In the genomic region with DNA sequence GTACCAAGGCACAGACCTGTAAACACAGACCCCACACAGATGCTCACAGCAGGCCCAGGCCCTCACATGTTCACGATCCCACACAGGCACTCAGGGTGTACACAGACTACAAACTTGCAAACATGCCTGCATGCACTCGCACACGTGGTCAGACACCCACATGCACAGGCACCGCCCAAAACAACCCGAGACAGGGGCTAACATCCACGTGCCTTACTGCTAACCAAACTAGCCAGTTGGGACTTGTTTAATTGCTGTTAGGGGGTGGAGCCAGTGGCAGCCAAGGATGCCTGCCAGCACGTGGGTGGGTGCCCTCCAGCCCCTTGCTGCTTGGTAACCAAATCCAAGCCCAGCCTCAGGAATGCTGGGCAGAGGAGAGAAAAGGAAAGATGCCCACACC, we compare ENCODE assay signal across 12 mouse cellular contexts.
DNase-seq lines count a peak whose midpoint lies in the region; ATAC-seq lines count a peak whose summit lies in the region.
"Had no signal": no experiment of that assay in that cellular context is flagged by ENCODE, and none has a peak within 500 bp of the region (broad histone marks: within the 10 kb centered on the region; RNA-seq: fewer than 3 reads in every experiment).

No protein-coding gene starts in this region.

- no peak overlapping the region for H3K27ac ChIP-seq in limb, embryonic 12.5 days
- H3K27ac ChIP-seq: heart, embryonic 15.5 days had no signal

- no peaks in the 10 kb centered on the region for H3K36me3 ChIP-seq in limb, embryonic 12.5 days
- H3K36me3 ChIP-seq: heart, embryonic 15.5 days had no signal

- intact Hi-C loops in gastrocnemius, postnatal 14 days (cut with DNase I; ENCODE audit: low total_unique reads), result no loop called here

- ATAC-seq in limb, embryonic 12.5 days (ENCODE audit: insufficient number of reproducible peaks, insufficient read depth, low FRiP score, low TSS enrichment, low read depth), result peak; percentile 70
- ATAC-seq: Patski had no signal

- 33% methylated on average over 7 of the region's 7 CpGs for WGBS in limb, embryonic 12.5 days

- peaks cover 6% of the 10 kb centered on the region; the same call in 1 of the 2 replicates for H3K9me3 ChIP-seq in limb, embryonic 12.5 days
- H3K9me3 ChIP-seq: heart, embryonic 15.5 days had no signal

- DNase-seq in urinary bladder, adult 18-20 months (ENCODE audit: low spot score in 2 of 2), result peak; percentile 31 to 48
- DNase-seq in urinary bladder, postnatal 10 days (ENCODE audit: low spot score), result no peak
- peak; percentile 53 for DNase-seq in fibroblast of lung, adult 2 months (ENCODE audit: low read depth)
- no peak for DNase-seq in ovary, adult 18-20 months (ENCODE audit: low spot score)
- no peak for DNase-seq in gastrocnemius, postnatal 14 days
- DNase-seq in frontal cortex, postnatal 36 days (ENCODE audit: low spot score in 2 of 2), result no peak
- DNase-seq: right cerebral cortex, adult 18-20 months had no signal

- peaks cover 15% of the 10 kb centered on the region for H3K4me1 ChIP-seq in limb, embryonic 12.5 days (replicated peaks)

- H3K4me2 ChIP-seq in limb, embryonic 12.5 days, result no peak overlapping the region; the same call in 1 of the 2 replicates
- H3K4me2 ChIP-seq: heart, embryonic 15.5 days; liver, embryonic 11.5 days had no signal

- no peak overlapping the region for H3K9ac ChIP-seq in limb, embryonic 12.5 days (replicated peaks)
- H3K9ac ChIP-seq: heart, embryonic 15.5 days had no signal

- no peak overlapping the region for H3K4me3 ChIP-seq in limb, embryonic 12.5 days (replicated peaks)
- H3K4me3 ChIP-seq: erythroblast, embryonic 14.5 days; heart, embryonic 15.5 days had no signal

- no peaks in the 10 kb centered on the region for H3K27me3 ChIP-seq in limb, embryonic 12.5 days
- H3K27me3 ChIP-seq: heart, embryonic 15.5 days; Patski had no signal

Comparison
In these comparisons a context has a peak if more than half of its experiments do, and no peak if none do; other contexts are left out.
1. DNase-seq: peak in urinary bladder, adult 18-20 months (2 of 2) and fibroblast of lung, adult 2 months (single experiment); none in urinary bladder, postnatal 10 days (single experiment), ovary, adult 18-20 months (single experiment), gastrocnemius, postnatal 14 days (single experiment) and frontal cortex, postnatal 36 days (0 of 2).